Mouse (Mus musculus): Measurements from ENCODE around the gene Lzic. TPM values are rescaled to one million over a fixed set of nuclear protein-coding genes. Genes with fewer than 3 reads are reported as not detected.

The Lzic gene
- total RNA-seq, 2 experiments from 2014 or later: 28.5 to 29.3 TPM

DNA sequence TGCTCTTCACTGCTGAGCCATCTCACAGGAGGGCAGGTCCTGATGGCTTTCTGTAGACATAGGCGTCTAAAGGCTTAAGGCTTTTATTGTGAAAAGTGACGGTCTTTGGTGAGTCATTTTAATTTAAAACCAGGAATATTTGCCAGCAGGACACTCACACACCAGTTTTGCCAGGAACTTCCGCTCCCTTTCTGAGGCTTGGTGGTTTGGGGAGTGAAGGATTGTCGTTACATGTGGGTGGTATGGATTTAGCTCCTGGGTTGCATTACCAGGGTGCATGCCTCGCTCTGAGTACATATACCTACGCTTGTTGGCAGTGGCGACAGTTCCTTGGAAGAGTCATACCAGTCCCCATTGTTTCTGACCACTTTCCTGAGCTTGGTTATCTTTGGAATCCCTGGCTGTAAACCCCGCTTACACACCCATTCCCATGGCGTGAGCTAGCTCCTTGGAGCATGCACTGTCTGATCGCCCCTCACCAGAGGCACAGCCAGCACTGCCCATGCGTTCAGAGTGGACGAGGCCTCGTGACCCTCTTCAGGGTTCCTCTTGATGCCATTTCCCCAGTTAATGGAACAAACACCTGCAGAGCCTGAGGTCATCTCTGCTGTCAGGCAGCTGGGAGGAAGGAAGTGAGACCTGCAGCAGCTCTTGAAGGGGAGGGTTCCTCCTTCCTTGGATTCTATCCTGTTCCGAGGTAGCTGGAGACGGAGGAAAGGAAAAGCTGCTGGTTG is 42.8 kb downstream of the Lzic start:
- DNase-seq: no peak

DNA sequence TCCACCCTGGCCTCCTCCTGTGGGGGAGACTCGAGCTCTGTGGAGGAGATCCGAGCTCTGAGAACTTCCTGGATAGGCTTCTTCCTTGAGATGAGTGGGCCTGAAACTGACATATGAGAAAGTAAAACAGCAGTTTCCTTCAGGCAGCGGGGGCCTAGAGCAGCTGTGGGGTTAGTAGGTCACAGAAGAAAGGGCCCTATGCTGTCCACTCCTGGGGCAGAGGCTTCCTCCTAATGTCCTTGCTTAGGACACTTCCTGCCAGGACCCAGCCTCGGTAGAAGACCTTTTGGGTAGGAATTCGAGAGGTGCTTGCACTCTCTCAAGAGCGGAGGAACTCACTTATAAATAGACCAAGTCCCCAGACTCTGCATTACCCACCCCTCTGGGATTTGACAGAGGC is 44.7 kb downstream of the Lzic start:
- no peak for DNase-seq

DNA sequence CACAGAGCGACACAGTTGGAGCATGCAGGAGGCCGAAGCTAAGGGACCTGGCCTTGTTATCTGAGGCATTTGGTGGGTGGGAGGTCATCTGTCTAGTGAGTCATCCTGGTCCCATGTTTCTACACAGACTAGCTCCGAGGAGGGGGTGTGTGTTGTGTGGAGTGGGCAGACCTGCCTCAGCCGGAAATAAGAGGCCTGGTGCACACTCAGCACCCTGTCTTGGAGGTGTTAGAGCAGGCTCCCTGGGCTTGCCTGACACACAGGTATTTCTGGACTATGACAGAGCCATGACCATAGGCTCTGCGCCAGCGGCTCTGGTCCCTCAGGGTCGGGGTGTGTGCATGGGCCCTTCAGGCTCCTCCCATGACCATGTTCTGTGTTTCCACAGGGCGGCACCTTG is 54.4 kb downstream of the Lzic start:
- DNase-seq: peak; percentile 59 to 61

DNA sequence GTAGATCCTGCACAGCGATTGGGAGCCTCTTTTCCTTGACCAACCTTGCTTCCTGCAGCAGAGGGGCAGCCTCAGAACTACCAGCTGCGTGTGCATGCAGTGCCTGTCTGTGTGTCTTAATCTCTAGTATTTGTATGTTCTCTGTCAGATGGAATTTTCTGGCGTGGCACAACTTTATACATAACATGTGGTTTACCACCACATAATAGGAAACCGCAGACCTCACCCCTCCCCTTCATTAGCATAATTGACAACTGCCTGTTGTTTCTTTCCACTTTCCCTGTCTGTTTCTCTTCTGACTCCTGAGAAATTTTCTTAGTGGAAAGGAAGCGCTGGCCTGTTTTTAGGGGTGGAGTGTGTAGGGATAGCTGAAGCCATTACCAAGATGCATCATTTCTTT is 56.9 kb downstream of the Lzic start:
- DNase-seq: no peak

DNA sequence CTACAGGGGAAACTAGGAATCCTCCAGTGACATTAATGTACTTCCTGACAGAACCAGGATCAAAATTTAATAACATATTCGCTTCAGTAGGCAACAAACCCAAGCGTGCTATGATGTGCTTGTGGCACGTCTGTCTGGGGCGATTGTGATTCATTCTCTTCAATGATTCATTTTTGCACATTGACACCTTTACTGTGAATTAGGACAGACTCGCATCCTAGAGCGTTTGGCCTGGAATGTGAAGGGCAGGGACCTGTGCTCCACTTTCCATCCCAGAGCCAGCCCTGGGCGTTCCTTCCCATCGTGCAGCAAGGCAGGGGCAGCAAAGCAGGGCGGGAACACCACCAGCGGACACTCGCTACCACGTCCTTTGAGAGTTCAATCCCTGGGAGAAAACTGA is 57.4 kb downstream of the Lzic start:
- DNase-seq: no peak

DNA sequence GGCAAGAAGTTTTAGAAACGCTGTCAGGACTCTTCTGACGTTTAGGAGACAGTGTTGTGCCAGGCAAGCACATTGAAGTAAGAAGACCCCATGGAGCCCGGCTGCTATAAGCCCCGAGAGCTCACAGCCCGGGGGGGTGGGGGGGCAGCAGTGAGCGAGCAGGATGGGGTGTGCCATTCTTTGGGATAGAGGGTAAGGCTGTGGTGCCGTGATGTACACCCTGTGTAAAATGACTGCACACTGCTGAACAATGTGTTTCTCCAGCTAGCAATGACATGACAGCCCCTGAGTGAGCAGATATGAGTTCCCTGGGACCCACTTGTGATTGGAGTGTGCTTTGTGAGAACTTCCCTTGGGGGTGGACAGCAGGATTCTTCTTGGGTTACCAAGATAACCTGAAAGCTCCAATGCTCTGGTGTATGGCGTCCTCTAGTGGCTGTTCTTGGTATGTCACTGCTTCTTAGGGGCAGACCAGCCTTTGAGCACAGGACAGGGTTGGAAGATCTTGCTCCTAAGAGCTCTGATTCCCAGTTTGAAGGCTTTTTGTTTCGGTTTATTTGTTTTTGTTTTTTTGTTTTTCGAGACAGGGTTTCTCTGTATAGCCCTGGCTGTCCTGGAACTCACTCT is 58.0 kb downstream of the Lzic start:
- peak; percentile 85 for DNase-seq

DNA sequence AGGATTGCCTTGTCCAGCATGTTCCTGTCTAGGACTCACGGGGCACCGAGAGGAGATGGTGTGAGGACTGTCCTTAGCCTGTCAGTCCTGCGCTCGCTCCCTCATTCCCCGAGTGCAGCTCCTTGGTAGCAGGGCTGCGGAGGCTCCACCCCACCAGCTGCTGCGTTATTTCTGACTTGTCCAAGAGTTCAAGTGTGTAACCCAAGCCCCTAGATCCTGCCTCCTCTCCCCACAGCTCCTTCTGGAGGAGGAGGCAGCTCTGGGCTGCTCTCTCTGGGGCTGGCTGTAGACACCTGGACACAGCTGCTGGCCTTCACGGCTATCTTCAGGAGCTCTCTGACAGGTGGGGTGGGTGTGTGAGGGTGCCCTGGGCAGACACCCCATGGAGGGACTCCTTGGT is 59.9 kb downstream of the Lzic start:
- DNase-seq: no peak

Small RNAs within 50 kb of the gene (microRNA-seq; reads per million reads assigned to microRNA genes)
- not detected for gene Mir5616

Other genes starting within 250 kb of the Lzic start
- gene Kif1b, start 177.5 kb upstream of the Lzic start, total RNA-seq (2021): 100 to 1,000 TPM; 129 to 168 TPM
- gene Ube4b, start 58.5 kb upstream of the Lzic start, total RNA-seq (2021): 10 to 100 TPM; 65.8 to 85.7 TPM
- gene Rbp7, start 30.3 kb upstream of the Lzic start, total RNA-seq (2021): 10 to 100 TPM; 16.5 to 67.6 TPM
- not detected for gene Tmem274, start 7.9 kb upstream of the Lzic start, total RNA-seq (2021)
- 10 to 100 TPM; 16.4 to 17.8 TPM for gene Nmnat1, start within 50 bp of the Lzic start, total RNA-seq (2021)
- gene Ctnnbip1, start 33.0 kb downstream of the Lzic start, total RNA-seq (2021): 10 to 100 TPM; 21.0 to 39.0 TPM
- 10 to 100 TPM; 92.4 to 97.7 TPM for gene Clstn1, start 101.2 kb downstream of the Lzic start, total RNA-seq (2021)
- gene Pik3cd, start 217.3 kb downstream of the Lzic start, total RNA-seq (2021): 1 to 10 TPM; 2.7 to 3.8 TPM